Mouse (Mus musculus) hindlimb bud, embryonic 11.5 days (tissue): ENCODE measurements around the gene Alx3.

Source experiments
- DNase-seq: peaks from one replicate; pipeline ENCODE4 v3.0.0-alpha.2; 2012; ENCODE audit warnings: low read depth, low spot score; ENCODE audit errors: extremely low spot score

The Alx3 gene

GRCm38 (mm10) chr3:107582875-107583767 is 11.7 kb upstream of the Alx3 start:
- DNase-seq, result no peak

- DNase-seq, result no peak
Measured at GRCm38 (mm10) chr3:107583893-107584292, 10.9 kb upstream of the Alx3 start.

- no peak for DNase-seq
Measured at GRCm38 (mm10) chr3:107586504-107586903, 8.3 kb upstream of the Alx3 start.

- no peak for DNase-seq
Measured at GRCm38 (mm10) chr3:107591612-107592011, 3.2 kb upstream of the Alx3 start.

GRCm38 (mm10) chr3:107593632-107594031 is 1.2 kb upstream of the Alx3 start:
- DNase-seq, result peak; percentile 74

- DNase-seq, result no peak
Measured at GRCm38 (mm10) chr3:107595264-107595937, 570 bp downstream of the Alx3 start.

- DNase-seq, result no peak
Measured at GRCm38 (mm10) chr3:107595938-107596461, 1.2 kb downstream of the Alx3 start.

- no peak for DNase-seq
Measured at GRCm38 (mm10) chr3:107596559-107596958, 1.7 kb downstream of the Alx3 start.

GRCm38 (mm10) chr3:107597134-107597533 is 2.3 kb downstream of the Alx3 start:
- DNase-seq, result no peak

GRCm38 (mm10) chr3:107597586-107598389 is 3.0 kb downstream of the Alx3 start:
- no peak for DNase-seq

- no peak for DNase-seq
Measured at GRCm38 (mm10) chr3:107600127-107600526, 5.3 kb downstream of the Alx3 start.

GRCm38 (mm10) chr3:107605304-107605703 is 10.5 kb downstream of the Alx3 start:
- no peak for DNase-seq

GRCm38 (mm10) chr3:107607221-107607620 is 12.4 kb downstream of the Alx3 start:
- DNase-seq, result no peak

GRCm38 (mm10) chr3:107608808-107609207 is 14.0 kb downstream of the Alx3 start:
- DNase-seq, result no peak

GRCm38 (mm10) chr3:107609376-107609775 is 14.5 kb downstream of the Alx3 start:
- DNase-seq, result no peak

- DNase-seq, result no peak
Measured at GRCm38 (mm10) chr3:107611394-107611793, 16.6 kb downstream of the Alx3 start.

GRCm38 (mm10) chr3:107612902-107613525 is 18.2 kb downstream of the Alx3 start:
- no peak for DNase-seq

GRCm38 (mm10) chr3:107617800-107618199 is 23.0 kb downstream of the Alx3 start:
- no peak for DNase-seq

- DNase-seq, result no peak
Measured at GRCm38 (mm10) chr3:107619911-107620310, 25.1 kb downstream of the Alx3 start.

GRCm38 (mm10) chr3:107621286-107622075 is 26.6 kb downstream of the Alx3 start:
- no peak for DNase-seq
